Mouse (Mus musculus) embryonic facial prominence, embryonic 15.5 days (tissue): ENCODE measurements around the gene Acp6. TPM values are rescaled to one million over a fixed set of nuclear protein-coding genes. Genes with fewer than 3 reads are reported as not detected.
A peak's percentile ranks its signal among the peaks of the same experiment; 100 is the strongest.

Source experiments
- ATAC-seq: fragments of 200-750 bp; cut with Nextera tagmentation; 2 replicates; pipeline ENCODE4 v1.8.0; 2017; ENCODE audit warnings: low read depth, moderate TSS enrichment; ENCODE audit not compliant: insufficient number of reproducible peaks, low FRiP score, low TSS enrichment
- H3K27ac ChIP-seq: fragments of 300-500 bp; sonication (generic); replicated peaks from 2 replicates; pipeline ENCODE4 v1.5.1; 2015; ENCODE audit warnings: mild to moderate bottlenecking, inconsistent platforms
- H3K27me3 ChIP-seq: fragments of 300-500 bp; sonication (generic); 2 replicates; pipeline ENCODE4 v1.6.1; 2015; ENCODE audit warnings: inconsistent platforms
- H3K36me3 ChIP-seq: fragments of 300-500 bp; sonication (generic); 2 replicates; pipeline ENCODE4 v1.6.1; 2015; ENCODE audit warnings: mild to moderate bottlenecking, inconsistent platforms
- H3K4me1 ChIP-seq: fragments of 300-500 bp; sonication (generic); 2 replicates; pipeline ENCODE4 v1.6.1; 2015; ENCODE audit warnings: inconsistent platforms
- H3K4me2 ChIP-seq: fragments of 300-500 bp; sonication (generic); replicated peaks from 2 replicates; pipeline ENCODE4 v1.6.1; 2015; ENCODE audit warnings: mild to moderate bottlenecking, inconsistent platforms
- H3K4me3 ChIP-seq: fragments of 300-500 bp; sonication (generic); replicated peaks from 2 replicates; pipeline ENCODE4 v1.5.1; 2015; ENCODE audit warnings: mild to moderate bottlenecking, inconsistent platforms
- H3K9ac ChIP-seq: fragments of 300-500 bp; sonication (generic); 2 replicates; pipeline ENCODE4 v1.6.1; 2015; ENCODE audit warnings: inconsistent platforms
- H3K9me3 ChIP-seq: fragments of 300-500 bp; sonication (generic); replicated peaks from 2 replicates; pipeline ENCODE4 v1.6.1; 2016; ENCODE audit warnings: inconsistent platforms
- WGBS: fragments of 180-500 bp; shearing (Covaris S2); methylation state at CpG from one replicate; pipeline ENCODE4 v1.1.7; 2015; 5-methylcytosine and 5-hydroxymethylcytosine counted together
- polyA plus RNA-seq: library from polyadenylated mRNA; unstranded; fragments of >200 nt; fragmentation: Nextera tagmentation; extraction: Ambion mirVana; gene quantifications from 2 replicates; pipeline ENCODE4 v1.2.1, GENCODE M21; 2015

The Acp6 gene
- polyA plus RNA-seq, 1 experiment from 2014 or later, result 53.9 TPM

DNA sequence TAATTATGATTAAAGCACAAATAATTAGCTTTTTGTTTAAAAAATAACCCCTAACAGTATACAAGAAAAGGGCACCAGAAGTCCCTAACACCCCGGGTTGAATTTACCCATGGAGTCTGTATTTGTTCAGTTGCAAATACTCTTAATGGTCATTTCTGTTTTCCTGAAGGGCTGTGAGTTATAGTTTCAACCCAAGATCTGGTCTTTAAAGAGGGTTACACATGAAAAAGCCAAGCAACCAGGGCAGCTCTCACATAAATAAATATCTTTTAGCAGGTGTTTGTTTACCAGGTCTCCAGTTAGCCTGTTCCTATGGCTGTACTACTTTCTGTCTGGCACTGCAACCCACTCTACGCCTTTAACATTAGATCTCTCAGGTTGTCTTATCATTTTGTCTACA lies 1.4 kb downstream of the Acp6 start:
- Histone ChIP-seq H3K27me3 (no peaks in the 10 kb centered on the region), H3K9me3 (no peaks in the 10 kb centered on the region), H3K36me3 (no peaks in the 10 kb centered on the region), H3K4me2 (peak overlapping the region; percentile 76; the same call in 1 of the 2 replicates), H3K9ac (no peak overlapping the region), H3K4me3 (peak overlapping the region; percentile 61), H3K27ac (no peak overlapping the region), H3K4me1 (peaks cover 17% of the 10 kb centered on the region)
- no peak for ATAC-seq
- 67% methylated on average over 2 of the region's 2 CpGs for WGBS

DNA sequence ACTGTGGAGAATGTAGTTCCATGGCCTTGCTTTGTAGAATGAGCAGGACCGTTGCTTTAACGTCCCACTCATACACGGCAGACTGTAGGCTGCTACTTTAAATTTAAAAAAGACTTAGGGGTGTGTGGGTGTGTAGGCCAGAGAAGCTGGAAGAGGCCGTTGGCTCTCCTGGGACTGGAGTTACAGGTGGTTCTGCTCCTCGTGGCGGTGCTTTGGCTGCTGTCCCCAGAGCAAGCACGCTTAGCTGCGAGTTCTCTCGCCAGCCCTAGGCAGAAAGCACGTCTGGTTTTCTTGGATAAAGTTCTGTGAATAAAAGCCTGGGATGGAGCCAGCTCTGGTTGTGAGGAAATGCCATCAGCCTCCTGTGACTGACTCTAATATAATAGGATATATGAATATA lies 2.3 kb downstream of the Acp6 start:
- Histone ChIP-seq H3K4me1 (peaks cover 17% of the 10 kb centered on the region), H3K36me3 (no peaks in the 10 kb centered on the region), H3K4me2 (no peak overlapping the region), H3K4me3 (no peak overlapping the region), H3K27ac (no peak overlapping the region), H3K9ac (no peak overlapping the region), H3K27me3 (no peaks in the 10 kb centered on the region), H3K9me3 (no peaks in the 10 kb centered on the region)
- WGBS, result 41% methylated on average over 10 of the region's 10 CpGs
- no peak for ATAC-seq

DNA sequence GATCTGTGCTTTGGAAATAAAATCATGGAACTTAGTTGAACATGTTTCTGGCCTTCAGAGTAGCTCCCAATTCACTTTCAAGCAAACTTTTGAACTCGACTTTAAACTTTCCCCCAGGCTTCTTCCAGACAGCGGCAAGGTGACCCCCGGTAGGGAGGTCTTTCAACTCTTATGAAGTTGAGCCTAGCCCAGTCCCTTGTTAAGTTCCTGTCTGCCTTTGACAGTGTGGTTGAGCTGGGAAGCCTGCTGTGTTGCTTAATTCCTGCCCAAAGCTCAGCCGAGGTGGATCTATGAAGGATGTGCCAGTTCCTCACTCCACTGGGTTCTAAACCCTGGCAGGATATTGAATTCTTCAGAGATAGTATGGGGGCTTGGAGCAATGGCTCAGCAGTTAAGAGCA lies 3.2 kb downstream of the Acp6 start:
- H3K4me3 ChIP-seq, result no peak overlapping the region

DNA sequence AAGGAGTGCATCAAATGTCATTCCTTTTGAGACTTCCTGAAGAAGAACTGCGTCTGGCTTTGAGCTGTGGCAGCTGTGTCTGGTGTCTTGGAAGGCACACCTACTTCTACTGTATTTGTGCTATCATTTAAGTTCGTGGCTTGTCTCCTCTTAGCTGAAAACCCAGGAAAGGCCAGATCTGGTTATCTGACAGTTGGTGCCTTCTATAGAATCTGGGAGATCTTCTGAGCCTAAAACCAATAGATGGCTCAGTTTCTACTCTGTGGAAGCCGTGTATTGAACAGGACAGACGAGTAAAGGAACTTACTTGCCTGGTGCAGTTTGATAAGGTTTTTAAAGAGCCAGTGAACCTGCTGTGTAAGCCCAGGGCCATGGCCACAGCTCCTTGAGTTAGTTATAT lies 5.9 kb downstream of the Acp6 start:
- Histone ChIP-seq H3K27me3 (no peaks in the 10 kb centered on the region), H3K4me2 (no peak overlapping the region), H3K36me3 (0 out of 2 replicates have a peak, but pooled peaks cover 8% of the 10 kb centered on the region), H3K9me3 (no peaks in the 10 kb centered on the region), H3K9ac (no peak overlapping the region), H3K4me1 (peaks cover 14% of the 10 kb centered on the region), H3K27ac (no peak overlapping the region), H3K4me3 (no peak overlapping the region)
- no peak for ATAC-seq
- 78% methylated on average over 4 of the region's 4 CpGs for WGBS

More for the DNA sequence above, 3.2 kb downstream of the Acp6 start:
- no peak for ATAC-seq
- Histone ChIP-seq H3K4me2 (no peak overlapping the region), H3K27ac (no peak overlapping the region), H3K9me3 (no peaks in the 10 kb centered on the region), H3K4me1 (peaks cover 17% of the 10 kb centered on the region), H3K27me3 (no peaks in the 10 kb centered on the region), H3K36me3 (0 out of 2 replicates have a peak, but pooled peaks cover under 1% of the 10 kb centered on the region), H3K9ac (no peak overlapping the region)
- 50% methylated on average over 4 of the region's 4 CpGs for WGBS

DNA sequence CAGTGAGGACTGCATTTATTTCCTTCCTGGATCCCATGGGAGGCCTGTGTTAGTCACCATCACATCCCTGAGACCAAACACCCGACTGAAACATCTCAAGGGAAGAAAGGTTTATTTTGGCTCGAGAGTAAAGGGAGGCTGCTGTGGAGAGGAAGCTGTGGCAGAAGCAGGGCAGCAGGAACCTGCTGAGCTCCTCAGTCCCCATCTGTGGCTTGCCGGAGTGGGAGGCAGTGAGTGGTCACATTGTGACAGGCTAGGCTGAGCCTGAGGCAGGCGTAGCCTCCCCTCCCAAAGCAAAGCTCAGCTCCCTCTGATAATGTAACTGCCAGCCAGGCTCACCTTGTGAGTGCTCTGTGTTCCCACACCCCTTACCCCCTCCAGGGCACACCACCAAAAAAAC lies 8.5 kb downstream of the Acp6 start:
- no peaks in the 10 kb centered on the region; the same call in 1 of the 2 replicates for H3K4me1 ChIP-seq
- H3K27me3 ChIP-seq, result no peaks in the 10 kb centered on the region
- no peak for ATAC-seq
- no peak overlapping the region for H3K4me3 ChIP-seq
- H3K36me3 ChIP-seq, result 0 out of 2 replicates have a peak, but pooled peaks cover 8% of the 10 kb centered on the region
- H3K9ac ChIP-seq, result no peak overlapping the region
- H3K9me3 ChIP-seq, result no peaks in the 10 kb centered on the region
- no peak overlapping the region for H3K27ac ChIP-seq
- no peak overlapping the region for H3K4me2 ChIP-seq
- 67% methylated on average over 4 of the region's 4 CpGs for WGBS

DNA sequence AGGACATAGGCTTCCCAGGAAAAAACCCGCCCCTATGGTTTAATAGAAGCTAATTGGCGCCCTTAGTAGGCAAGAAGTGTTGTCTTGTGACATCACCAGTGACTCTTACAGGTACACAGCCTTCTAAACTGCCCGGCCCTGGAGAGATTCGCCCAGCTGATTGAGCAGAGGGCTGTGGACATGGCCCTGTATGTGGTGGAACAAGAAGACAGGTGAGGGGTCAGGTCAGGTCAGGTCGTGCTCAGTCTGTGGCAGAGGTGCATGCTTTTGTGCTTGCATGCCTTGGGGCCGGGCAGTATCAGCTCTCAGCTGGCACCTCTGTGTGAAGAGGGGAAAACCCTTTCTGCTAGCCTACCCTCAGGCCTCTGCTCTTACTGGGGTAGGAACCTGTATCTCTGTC lies 13.0 kb downstream of the Acp6 start:
- Histone ChIP-seq H3K4me2 (no peak overlapping the region), H3K27me3 (no peaks in the 10 kb centered on the region), H3K27ac (no peak overlapping the region), H3K36me3 (peaks cover 8% of the 10 kb centered on the region; the same call in 1 of the 2 replicates), H3K9me3 (no peaks in the 10 kb centered on the region), H3K4me1 (no peaks in the 10 kb centered on the region), H3K4me3 (no peak overlapping the region), H3K9ac (no peak overlapping the region)
- WGBS, result 55% methylated on average over 6 of the region's 6 CpGs
- ATAC-seq, result 0 out of 2 replicates have a peak, but pooled peaks have one; percentile 39

DNA sequence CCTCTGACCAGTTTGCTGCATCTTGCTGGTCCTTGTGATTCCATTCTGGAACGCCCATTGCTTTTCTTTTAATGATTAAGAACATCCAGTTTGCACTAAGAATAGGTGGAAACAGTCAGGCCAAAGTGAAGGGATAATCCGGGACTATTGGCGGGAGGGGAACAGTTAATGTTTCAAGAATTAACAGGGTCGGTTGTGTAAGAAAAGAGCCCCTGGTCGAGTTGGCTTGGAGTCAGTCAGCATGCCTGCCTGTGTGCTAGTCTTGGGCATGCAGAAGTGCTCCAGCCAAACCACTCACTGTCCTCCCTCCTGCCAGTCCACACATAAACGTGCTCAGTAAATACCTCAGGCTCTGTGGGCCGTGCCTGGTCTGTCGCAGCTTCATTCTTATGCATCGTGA lies 13.7 kb downstream of the Acp6 start:
- WGBS, result 61% methylated on average over 9 of the region's 9 CpGs

DNA sequence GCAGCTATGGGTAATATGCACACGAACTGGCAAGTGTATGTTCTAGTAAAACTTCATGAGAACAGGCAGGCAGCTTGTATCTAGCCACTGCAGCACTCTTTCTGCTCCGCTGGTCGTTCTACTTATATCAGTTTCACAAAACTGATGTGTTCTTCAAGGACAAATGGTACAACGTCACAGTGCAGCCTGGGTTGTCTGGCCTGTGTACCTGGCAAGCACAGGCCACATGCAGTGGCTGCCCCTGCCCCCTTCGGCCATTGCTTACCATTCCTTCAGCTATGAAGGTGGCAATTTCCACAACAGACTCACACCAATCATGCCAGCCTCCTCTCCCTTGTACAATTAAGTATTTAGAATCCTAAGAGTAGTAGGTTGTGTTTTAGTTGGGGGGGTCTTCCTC lies 14.1 kb downstream of the Acp6 start:
- Histone ChIP-seq H3K4me2 (no peak overlapping the region), H3K27me3 (no peaks in the 10 kb centered on the region), H3K4me1 (no peaks in the 10 kb centered on the region), H3K36me3 (peaks cover 13% of the 10 kb centered on the region; the same call in 1 of the 2 replicates), H3K4me3 (no peak overlapping the region), H3K9ac (no peak overlapping the region), H3K9me3 (no peaks in the 10 kb centered on the region), H3K27ac (no peak overlapping the region)
- ATAC-seq, result no peak
- WGBS, result 74% methylated on average over 5 of the region's 5 CpGs

More for the DNA sequence above, 13.7 kb downstream of the Acp6 start:
- Histone ChIP-seq H3K9me3 (no peaks in the 10 kb centered on the region), H3K36me3 (peaks cover 13% of the 10 kb centered on the region; the same call in 1 of the 2 replicates), H3K9ac (no peak overlapping the region), H3K27ac (no peak overlapping the region), H3K4me1 (no peaks in the 10 kb centered on the region), H3K4me2 (no peak overlapping the region), H3K27me3 (no peaks in the 10 kb centered on the region), H3K4me3 (no peak overlapping the region)
- no peak for ATAC-seq

DNA sequence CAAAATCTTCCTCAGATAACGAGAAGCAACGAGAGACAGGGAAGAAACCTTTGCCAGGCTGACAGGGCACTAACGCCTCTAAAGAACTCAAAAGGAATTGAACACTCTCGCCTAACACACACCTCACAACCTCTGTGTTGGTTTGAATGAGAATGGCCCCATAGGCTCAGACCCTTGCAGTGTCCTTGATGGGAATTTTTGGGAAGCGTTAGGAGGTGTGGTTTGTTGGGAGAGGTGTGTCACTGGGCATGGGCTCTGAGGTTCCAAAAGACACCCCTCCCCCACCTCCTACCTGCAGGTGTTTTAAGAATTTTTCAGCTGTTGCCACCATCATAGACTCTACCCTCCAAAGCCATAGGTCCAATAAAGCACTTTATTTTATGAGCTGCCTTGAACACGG lies 20.3 kb downstream of the Acp6 start:
- no peak for ATAC-seq
- H3K36me3 ChIP-seq, result peaks cover 8% of the 10 kb centered on the region; the same call in 1 of the 2 replicates
- no peak overlapping the region for H3K4me3 ChIP-seq
- 77% methylated on average over 6 of the region's 6 CpGs for WGBS
- H3K27me3 ChIP-seq, result no peaks in the 10 kb centered on the region
- H3K9ac ChIP-seq, result no peak overlapping the region
- H3K4me2 ChIP-seq, result no peak overlapping the region
- H3K9me3 ChIP-seq, result no peaks in the 10 kb centered on the region
- H3K4me1 ChIP-seq, result no peaks in the 10 kb centered on the region
- no peak overlapping the region for H3K27ac ChIP-seq

DNA sequence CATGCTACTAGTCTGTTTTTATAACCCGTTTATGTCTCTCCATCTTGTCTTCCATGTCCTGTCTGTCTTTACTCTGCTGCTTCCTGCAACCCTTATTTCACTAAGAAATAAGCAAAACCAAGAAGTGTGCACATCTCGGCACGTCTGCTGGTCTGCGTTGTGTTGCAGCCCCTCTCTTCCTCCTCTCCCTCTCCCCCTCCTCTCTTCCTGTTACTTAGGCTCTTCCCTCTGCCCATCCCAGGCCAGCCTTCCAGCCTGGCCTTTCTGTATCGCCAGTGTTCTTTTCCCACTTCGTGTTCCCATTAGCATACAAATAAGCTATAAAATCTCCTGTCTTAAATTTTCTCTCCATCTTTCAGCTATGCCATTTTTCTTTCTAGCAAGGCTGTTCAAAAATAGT lies 21.9 kb downstream of the Acp6 start:
- no peak for ATAC-seq
- WGBS, result 47% methylated on average over 6 of the region's 6 CpGs
- H3K9ac ChIP-seq, result no peak overlapping the region

DNA sequence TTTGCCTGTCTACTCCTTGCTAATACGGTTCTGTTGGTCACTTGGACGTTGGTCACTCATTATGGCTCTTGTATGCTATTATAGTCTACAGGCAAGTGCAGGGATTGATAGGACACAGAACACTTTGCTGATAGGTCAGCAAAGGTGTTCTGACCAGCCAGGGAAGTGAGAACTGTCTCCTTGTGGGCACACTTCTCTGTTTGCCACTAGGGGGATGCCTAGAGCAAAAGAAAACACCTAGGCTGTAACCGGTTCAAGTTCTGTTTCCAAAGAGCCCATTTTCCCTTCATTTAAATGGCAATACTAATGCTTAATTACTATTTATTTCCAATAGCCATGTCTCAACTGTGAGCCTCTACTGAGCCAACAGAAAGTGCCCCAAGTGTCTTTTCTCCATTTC lies 25.2 kb downstream of the Acp6 start:
- no peak overlapping the region for H3K27ac ChIP-seq
- H3K4me2 ChIP-seq, result no peak overlapping the region
- 38% methylated on average over 3 of the region's 3 CpGs for WGBS
- no peak overlapping the region for H3K9ac ChIP-seq
- no peak overlapping the region for H3K4me3 ChIP-seq
- no peak for ATAC-seq
- no peaks in the 10 kb centered on the region for H3K9me3 ChIP-seq
- no peaks in the 10 kb centered on the region for H3K36me3 ChIP-seq
- 0 out of 2 replicates have a peak, but pooled peaks cover 3% of the 10 kb centered on the region for H3K4me1 ChIP-seq
- H3K27me3 ChIP-seq, result no peaks in the 10 kb centered on the region

More for the DNA sequence above, 21.9 kb downstream of the Acp6 start:
- H3K27me3 ChIP-seq, result no peaks in the 10 kb centered on the region
- H3K4me3 ChIP-seq, result no peak overlapping the region
- no peak overlapping the region for H3K27ac ChIP-seq
- H3K9me3 ChIP-seq, result no peaks in the 10 kb centered on the region
- no peak overlapping the region for H3K4me2 ChIP-seq
- no peaks in the 10 kb centered on the region for H3K4me1 ChIP-seq
- H3K36me3 ChIP-seq, result peaks cover 8% of the 10 kb centered on the region; the same call in 1 of the 2 replicates
